Mouse (Mus musculus): ENCODE data around the gene Adra1d.

The Adra1d gene

GRCm38 (mm10) chr2:131561891-131562585, at the start of gene Adra1d:
Gene Adra1d (minus strand): TSS chr2:131562283.
- no peak for TF ChIP-seq GATA4 (IDR thresholded peaks at IDR 0.05; ENCODE audit: insufficient replicate concordance, low read length)

- TF ChIP-seq GATA4 (IDR thresholded peaks at IDR 0.05; ENCODE audit: insufficient replicate concordance, low read length) = no peak
Observed at GRCm38 (mm10) chr2:131601881-131602280, 39.8 kb upstream of the Adra1d start.

GRCm38 (mm10) chr2:131594871-131595270, 32.8 kb upstream of the Adra1d start:
- TF ChIP-seq GATA4 (IDR thresholded peaks at IDR 0.05; ENCODE audit: insufficient replicate concordance, low read length) = no peak

- no peak for TF ChIP-seq GATA4 (IDR thresholded peaks at IDR 0.05; ENCODE audit: insufficient replicate concordance, low read length)
Observed at GRCm38 (mm10) chr2:131587521-131587920, 25.4 kb upstream of the Adra1d start.

- TF ChIP-seq GATA4 (IDR thresholded peaks at IDR 0.05; ENCODE audit: insufficient replicate concordance, low read length) = no peak
Observed at GRCm38 (mm10) chr2:131581506-131581905, 19.4 kb upstream of the Adra1d start.

- TF ChIP-seq GATA4 (IDR thresholded peaks at IDR 0.05; ENCODE audit: insufficient replicate concordance, low read length) = no peak
Observed at GRCm38 (mm10) chr2:131562586-131563122, 571 bp upstream of the Adra1d start.

GRCm38 (mm10) chr2:131561344-131561870, 676 bp downstream of the Adra1d start:
- TF ChIP-seq GATA4 (IDR thresholded peaks at IDR 0.05; ENCODE audit: insufficient replicate concordance, low read length) = no peak

- TF ChIP-seq GATA4 (IDR thresholded peaks at IDR 0.05; ENCODE audit: insufficient replicate concordance, low read length) = no peak
Observed at GRCm38 (mm10) chr2:131560205-131560919, 1.7 kb downstream of the Adra1d start.

- no peak for TF ChIP-seq GATA4 (IDR thresholded peaks at IDR 0.05; ENCODE audit: insufficient replicate concordance, low read length)
Observed at GRCm38 (mm10) chr2:131557896-131558295, 4.2 kb downstream of the Adra1d start.

- TF ChIP-seq GATA4 (IDR thresholded peaks at IDR 0.05; ENCODE audit: insufficient replicate concordance, low read length) = no peak
Observed at GRCm38 (mm10) chr2:131552736-131553400, 9.2 kb downstream of the Adra1d start.

GRCm38 (mm10) chr2:131551701-131552620, 10.1 kb downstream of the Adra1d start:
- TF ChIP-seq GATA4 (IDR thresholded peaks at IDR 0.05; ENCODE audit: insufficient replicate concordance, low read length) = no peak

- TF ChIP-seq GATA4 (IDR thresholded peaks at IDR 0.05; ENCODE audit: insufficient replicate concordance, low read length) = no peak
Observed at GRCm38 (mm10) chr2:131550906-131551305, 11.2 kb downstream of the Adra1d start.

GRCm38 (mm10) chr2:131550474-131550873, 11.6 kb downstream of the Adra1d start:
- TF ChIP-seq GATA4 (IDR thresholded peaks at IDR 0.05; ENCODE audit: insufficient replicate concordance, low read length) = no peak

- TF ChIP-seq GATA4 (IDR thresholded peaks at IDR 0.05; ENCODE audit: insufficient replicate concordance, low read length) = no peak
Observed at GRCm38 (mm10) chr2:131549090-131549489, 13.0 kb downstream of the Adra1d start.
